Mouse (Mus musculus) intestine, embryonic 14.5 days (tissue): ENCODE measurements at regions not wholly inside any gene's neighbourhood (a gene's known extent, or its start where the extent isn't known, plus 50 kb on each side); places are given as distances from the start of the nearest gene placed in this dataset.
"Not testable (repeated sequence)": the region's sequence is repeated elsewhere in the genome, so short reads cannot be mapped to it uniquely, and the experiment has no call there.

Source experiments
- ATAC-seq: fragments of 200-750 bp; cut with Nextera tagmentation; replicated peaks from 2 replicates; pipeline ENCODE4 v1.8.0; 2017; ENCODE audit warnings: low read depth, moderate number of reproducible peaks, moderate TSS enrichment, moderate library complexity; ENCODE audit not compliant: low FRiP score, low TSS enrichment
- DNase-seq: peaks from one replicate; pipeline ENCODE4 v3.0.0-alpha.2; 2018; ENCODE audit warnings: low spot score
- H3K27ac ChIP-seq: fragments of 300-500 bp; sonication (generic); 2 replicates; pipeline ENCODE4 v1.5.1; 2014; ENCODE audit warnings: low read depth, mild to moderate bottlenecking, control low read depth
- H3K27me3 ChIP-seq: fragments of 300-500 bp; sonication (generic); replicated peaks from 2 replicates; pipeline ENCODE4 v1.6.1; 2014; ENCODE audit warnings: low read length, control low read depth; ENCODE audit not compliant: control insufficient read depth, insufficient read depth
- H3K36me3 ChIP-seq: fragments of 300-500 bp; sonication (generic); 2 replicates; pipeline ENCODE4 v1.6.1; 2014; ENCODE audit warnings: low read length, control low read depth; ENCODE audit not compliant: control insufficient read depth, insufficient read depth
- H3K4me1 ChIP-seq: fragments of 300-500 bp; sonication (generic); replicated peaks from 2 replicates; pipeline ENCODE4 v1.6.1; 2014; ENCODE audit warnings: low read length, control low read depth, mixed read lengths; ENCODE audit not compliant: control insufficient read depth, insufficient read depth
- H3K4me2 ChIP-seq: fragments of 300-500 bp; sonication (generic); 2 replicates; pipeline ENCODE4 v1.6.1; 2014; ENCODE audit warnings: low read length
- H3K4me3 ChIP-seq: fragments of 300-500 bp; sonication (generic); 2 replicates; pipeline ENCODE4 v1.5.1; 2014; ENCODE audit warnings: low read depth, low read length, control low read depth, mixed read lengths
- H3K9ac ChIP-seq: fragments of 300-500 bp; sonication (generic); 2 replicates; pipeline ENCODE4 v1.6.1; 2014; ENCODE audit warnings: mild to moderate bottlenecking, low read length
- H3K9me3 ChIP-seq: fragments of 300-500 bp; sonication (generic); 2 replicates; pipeline ENCODE4 v1.6.1; 2016; ENCODE audit warnings: low read length, control low read depth; ENCODE audit not compliant: control insufficient read depth
- WGBS: fragments of 180-500 bp; shearing (Covaris S2); extraction: QIAGEN DNeasy Blood & Tissue Kit; methylation state at CpG from one replicate; pipeline ENCODE4 v1.1.7; 2014; 5-methylcytosine and 5-hydroxymethylcytosine counted together

- H3K4me3 ChIP-seq, ATAC-seq, H3K9me3 ChIP-seq, H3K36me3 ChIP-seq, H3K27ac ChIP-seq, DNase-seq, H3K4me1 ChIP-seq, H3K4me2 ChIP-seq, H3K9ac ChIP-seq, H3K27me3 ChIP-seq: not testable (repeated sequence)
- WGBS = 92% methylated on average over 11 of the region's 11 CpGs
These were observed 53.3 kb upstream of the Emcn start for GRCm38 (mm10) chr3:137287558-137287957.

- DNase-seq (no peak), ATAC-seq (no peak)
- no peak overlapping the region for H3K4me2 ChIP-seq
- no peaks in the 10 kb centered on the region for H3K9me3 ChIP-seq
- no peaks in the 10 kb centered on the region for H3K4me1 ChIP-seq
- no peaks in the 10 kb centered on the region for H3K36me3 ChIP-seq
- 82% methylated on average over 7 of the region's 7 CpGs for WGBS
- no peaks in the 10 kb centered on the region for H3K27me3 ChIP-seq
- H3K27ac ChIP-seq = no peak overlapping the region
- no peak overlapping the region for H3K4me3 ChIP-seq
- no peak overlapping the region for H3K9ac ChIP-seq
These were observed 52.4 kb upstream of the Emcn start for GRCm38 (mm10) chr3:137288301-137288942.

GRCm38 (mm10) chr3:137288943-137289682, 51.8 kb upstream of the Emcn start:
- 75% methylated on average over 2 of the region's 2 CpGs for WGBS
- no peaks in the 10 kb centered on the region for H3K9me3 ChIP-seq
- H3K27me3 ChIP-seq = no peaks in the 10 kb centered on the region
- H3K4me1 ChIP-seq = no peaks in the 10 kb centered on the region
- no peak overlapping the region for H3K27ac ChIP-seq
- no peak for ATAC-seq
- no peak overlapping the region for H3K4me2 ChIP-seq
- DNase-seq = no peak
- H3K36me3 ChIP-seq = no peaks in the 10 kb centered on the region
- no peak overlapping the region for H3K4me3 ChIP-seq
- H3K9ac ChIP-seq = no peak overlapping the region

- Histone ChIP-seq H3K4me3 (no peak overlapping the region), H3K36me3 (no peaks in the 10 kb centered on the region), H3K9me3 (no peaks in the 10 kb centered on the region), H3K9ac (no peak overlapping the region), H3K27me3 (no peaks in the 10 kb centered on the region), H3K27ac (no peak overlapping the region), H3K4me2 (no peak overlapping the region), H3K4me1 (no peaks in the 10 kb centered on the region)
- no peak for ATAC-seq
- 33% methylated on average over 3 of the region's 3 CpGs for WGBS
- DNase-seq = no peak
These were observed 51.2 kb upstream of the Emcn start for GRCm38 (mm10) chr3:137289683-137289984.
